Mouse (Mus musculus): ENCODE measurements around the gene Ostf1. TPM values are rescaled to one million over a fixed set of nuclear protein-coding genes. Genes with fewer than 3 reads are reported as not detected.

The Ostf1 gene
- total RNA-seq, 2 experiments from 2014 or later = 171 to 183 TPM

DNA sequence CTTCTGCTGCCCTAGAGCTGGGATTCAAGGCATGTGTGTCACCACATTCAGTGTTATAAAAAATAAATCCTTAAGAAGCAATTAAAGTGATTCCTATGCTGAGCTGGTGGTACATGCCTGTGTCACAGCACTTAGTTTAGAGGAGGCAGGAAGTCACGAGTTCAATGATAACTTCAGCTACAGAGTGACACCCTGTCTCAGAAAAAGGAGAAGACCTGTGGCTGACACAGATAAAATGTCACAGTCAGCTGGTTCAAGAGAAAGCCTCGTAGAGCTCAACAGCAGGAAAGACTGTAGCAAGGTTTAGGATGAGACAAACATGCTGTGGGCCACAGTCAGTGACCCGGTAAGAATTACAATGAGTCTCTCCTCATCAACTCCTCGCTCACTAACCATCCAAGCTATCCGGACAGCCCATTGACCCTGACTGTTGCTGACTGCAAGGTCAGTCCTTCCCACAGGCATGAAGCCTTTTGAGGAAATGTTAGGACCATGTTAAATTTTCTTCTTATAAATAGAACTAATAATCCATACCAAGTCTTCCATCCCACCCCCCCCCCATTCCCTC lies 15.3 kb upstream of the Ostf1 start:
- ATAC-seq (replicated peaks; ENCODE audit: poor library complexity) = peak; percentile 73

- peak; percentile 32 for ATAC-seq (replicated peaks; ENCODE audit: poor library complexity)
Measured at GRCm38 (mm10) chr19:18646397-18646796, 14.8 kb upstream of the Ostf1 start.

GRCm38 (mm10) chr19:18644084-18644483 lies 12.5 kb upstream of the Ostf1 start:
- peak; percentile 76 for ATAC-seq (replicated peaks; ENCODE audit: poor library complexity)

- no peak for ATAC-seq (replicated peaks; ENCODE audit: poor library complexity)
Measured at GRCm38 (mm10) chr19:18643411-18643810, 11.8 kb upstream of the Ostf1 start.

DNA sequence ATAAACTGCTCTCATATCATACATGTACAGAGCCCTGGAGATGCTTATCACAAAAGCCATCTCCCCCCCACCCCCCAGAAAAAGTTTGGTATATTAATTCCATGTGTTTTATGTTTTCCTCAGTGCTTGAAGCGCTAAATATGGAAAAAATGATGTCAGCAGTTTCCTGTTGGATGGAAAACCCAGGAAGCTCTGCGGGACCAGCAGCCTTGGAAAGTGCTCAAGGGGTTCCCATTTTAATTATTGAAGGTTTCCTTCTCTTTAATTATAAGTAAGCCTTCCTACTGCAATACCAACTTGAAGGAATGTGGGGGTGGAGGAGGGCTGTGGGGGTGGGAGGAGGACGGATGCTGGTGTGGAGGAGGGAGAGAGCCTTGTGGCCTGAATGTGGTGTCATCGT lies 9.4 kb upstream of the Ostf1 start:
- ATAC-seq (replicated peaks; ENCODE audit: poor library complexity) = no peak

GRCm38 (mm10) chr19:18639552-18639951 lies 7.9 kb upstream of the Ostf1 start:
- ATAC-seq (replicated peaks; ENCODE audit: poor library complexity) = peak; percentile 43; the same call in 1 of the 2 replicates

GRCm38 (mm10) chr19:18638949-18639348 lies 7.3 kb upstream of the Ostf1 start:
- ATAC-seq (replicated peaks; ENCODE audit: poor library complexity) = peak; percentile 81

- ATAC-seq (replicated peaks; ENCODE audit: poor library complexity) = no peak
Measured at GRCm38 (mm10) chr19:18637954-18638353, 6.3 kb upstream of the Ostf1 start.

DNA sequence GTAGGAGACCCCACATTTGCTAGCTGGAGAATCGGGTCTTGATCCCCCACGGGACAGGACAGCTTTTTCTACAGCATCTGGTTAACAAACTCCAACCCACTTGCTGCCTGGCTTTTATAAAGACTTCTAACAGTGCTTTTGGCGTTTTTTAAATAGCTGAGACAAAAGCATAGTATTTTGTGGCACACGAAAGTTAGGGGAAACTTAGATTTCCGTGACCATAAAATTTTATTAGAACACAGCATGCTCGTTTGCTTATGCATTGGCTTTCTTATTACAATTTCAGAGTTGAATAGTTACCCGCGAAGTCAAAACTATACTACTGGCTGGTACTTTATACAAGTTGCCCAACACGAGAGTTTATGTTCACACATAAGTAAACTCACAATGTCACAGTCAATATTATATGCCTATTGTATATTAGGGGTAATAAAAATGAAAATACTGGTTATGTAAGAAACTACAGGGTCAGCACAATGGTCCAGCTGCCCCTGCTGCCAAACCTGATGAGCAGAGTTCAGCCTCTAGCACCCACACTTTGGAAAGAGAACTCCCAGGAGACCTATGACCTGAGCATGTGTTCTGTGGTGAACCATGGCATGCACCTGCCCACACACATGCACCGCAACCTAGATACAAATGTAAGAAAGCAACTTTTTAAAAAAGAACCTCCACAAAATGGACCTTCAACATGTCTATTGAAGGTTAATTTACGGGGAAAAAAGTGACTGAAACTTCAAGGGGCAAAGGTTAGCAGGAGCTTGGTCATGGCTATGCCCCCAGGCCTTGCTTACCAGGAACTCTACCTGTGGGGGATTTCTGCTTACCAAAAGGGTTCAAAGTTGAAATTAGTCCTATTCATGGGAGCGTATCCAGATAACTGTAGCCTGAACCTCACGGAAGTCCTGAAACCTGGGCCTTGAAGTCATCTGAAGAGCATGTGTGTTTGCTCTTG lies 885 bp upstream of the Ostf1 start:
- no peak for ATAC-seq (replicated peaks; ENCODE audit: poor library complexity)

GRCm38 (mm10) chr19:18631161-18631643 lies 421 bp downstream of the Ostf1 start:
- ATAC-seq (replicated peaks; ENCODE audit: poor library complexity) = peak; percentile 74

DNA sequence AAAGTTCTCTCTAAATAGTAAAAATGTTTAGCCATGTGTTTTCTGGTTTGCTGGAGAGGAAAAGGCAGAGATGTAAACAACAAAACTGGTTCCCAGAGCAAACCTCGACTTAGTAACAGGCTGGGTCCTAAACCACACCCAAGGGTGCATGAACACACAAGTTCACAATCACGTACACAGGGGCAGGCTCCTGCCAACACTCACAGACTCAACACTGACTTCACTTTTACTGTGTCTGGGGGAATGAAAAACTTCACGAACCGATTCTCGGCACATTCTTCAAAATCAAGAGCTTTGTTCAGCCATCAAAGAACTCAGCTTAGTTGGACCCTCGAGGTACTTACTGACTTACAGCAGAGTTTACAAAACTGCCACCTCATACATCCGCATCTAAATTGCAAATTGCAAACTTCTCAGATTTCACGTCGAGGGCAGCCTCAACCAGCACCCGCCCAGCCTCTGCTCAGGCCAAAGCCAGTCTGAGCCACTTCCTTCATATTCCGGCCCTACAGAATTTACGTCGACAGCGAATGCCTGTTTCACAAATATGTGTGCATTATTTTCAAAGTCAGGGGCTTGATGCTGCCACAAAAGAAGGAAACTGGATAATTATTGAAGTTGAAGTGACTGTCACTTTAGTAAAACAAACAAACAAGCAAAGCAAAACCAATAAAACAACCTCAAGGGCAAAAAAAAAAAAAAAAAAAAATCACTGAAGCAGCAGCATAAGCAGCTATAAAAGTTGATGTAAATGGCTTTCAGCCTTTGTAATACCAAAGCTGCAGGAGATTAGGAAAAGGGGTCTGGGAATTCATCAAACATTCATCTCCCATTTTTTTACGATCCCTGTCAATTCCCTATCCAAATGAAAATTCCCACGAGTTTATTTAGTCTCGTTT lies 1.2 kb downstream of the Ostf1 start:
- ATAC-seq (replicated peaks; ENCODE audit: poor library complexity) = peak; percentile 37; the same call in 1 of the 2 replicates

- no peak for ATAC-seq (replicated peaks; ENCODE audit: poor library complexity)
Measured at GRCm38 (mm10) chr19:18629589-18629988, 2.0 kb downstream of the Ostf1 start.

DNA sequence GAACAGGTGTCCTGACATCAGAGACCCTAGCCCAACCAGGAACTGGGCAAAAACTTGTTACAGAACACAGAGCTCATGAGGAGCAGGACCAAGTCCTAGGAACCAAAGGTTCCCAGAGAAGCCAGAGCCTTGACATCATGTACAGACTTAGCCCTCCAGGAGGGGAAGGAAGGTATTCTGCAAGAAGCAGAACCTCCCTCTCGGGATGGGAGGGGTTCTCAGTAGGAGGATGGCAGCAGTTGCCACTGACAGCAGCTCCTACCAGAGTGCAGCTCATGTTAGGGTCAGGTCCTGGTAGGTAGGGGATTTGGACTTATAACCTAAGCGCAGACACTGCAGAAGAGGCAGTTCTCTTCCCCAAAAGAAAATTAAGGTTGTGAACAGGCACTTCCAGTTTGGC lies 7.7 kb downstream of the Ostf1 start:
- peak; percentile 49 for ATAC-seq (replicated peaks; ENCODE audit: poor library complexity)

GRCm38 (mm10) chr19:18619691-18620090 lies 11.9 kb downstream of the Ostf1 start:
- ATAC-seq (replicated peaks; ENCODE audit: poor library complexity) = peak; percentile 80

DNA sequence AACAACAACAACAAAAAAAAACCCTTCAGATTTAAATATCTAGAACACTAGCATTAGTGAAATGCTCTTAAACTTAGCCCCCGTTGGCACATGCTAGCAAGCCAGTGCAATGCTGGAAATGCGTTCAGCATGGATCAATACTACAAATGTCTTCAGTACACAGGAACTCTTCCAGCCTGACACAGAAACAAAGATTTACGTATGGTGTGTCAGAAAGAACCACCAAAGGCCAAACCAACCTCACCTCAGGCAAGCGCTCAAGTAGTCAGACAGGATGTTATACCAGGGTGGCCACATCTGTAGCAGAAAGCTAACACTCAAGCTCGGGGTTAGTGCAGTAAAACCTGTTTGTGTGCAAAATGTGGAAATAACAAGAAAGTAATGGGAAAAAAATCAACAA lies 12.6 kb downstream of the Ostf1 start:
- ATAC-seq (replicated peaks; ENCODE audit: poor library complexity) = no peak

GRCm38 (mm10) chr19:18617504-18617903 lies 14.1 kb downstream of the Ostf1 start:
- ATAC-seq (replicated peaks; ENCODE audit: poor library complexity) = no peak

- ATAC-seq (replicated peaks; ENCODE audit: poor library complexity) = peak; percentile 24; the same call in 1 of the 2 replicates
Measured at GRCm38 (mm10) chr19:18615680-18616240, 15.9 kb downstream of the Ostf1 start.

DNA sequence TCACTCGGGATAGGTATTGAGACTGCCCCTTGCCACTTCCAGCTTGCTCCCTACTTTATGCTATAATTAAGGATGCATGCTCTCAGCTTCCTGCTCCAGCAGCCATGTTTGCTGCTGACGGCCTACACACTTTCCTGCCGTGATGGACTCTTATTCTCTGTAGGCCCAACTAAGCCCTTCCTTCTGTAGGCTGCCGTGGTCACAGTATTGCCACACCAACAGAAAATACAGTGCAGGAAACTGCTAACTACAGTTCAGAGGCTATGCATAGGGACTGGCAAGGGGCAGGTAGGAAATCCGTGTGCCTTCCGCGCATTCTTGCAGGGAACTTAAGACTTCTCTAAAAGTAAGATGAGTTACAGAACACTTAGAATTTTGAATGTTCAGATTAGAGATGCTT lies 17.3 kb downstream of the Ostf1 start:
- peak; percentile 82 for ATAC-seq (replicated peaks; ENCODE audit: poor library complexity)

DNA sequence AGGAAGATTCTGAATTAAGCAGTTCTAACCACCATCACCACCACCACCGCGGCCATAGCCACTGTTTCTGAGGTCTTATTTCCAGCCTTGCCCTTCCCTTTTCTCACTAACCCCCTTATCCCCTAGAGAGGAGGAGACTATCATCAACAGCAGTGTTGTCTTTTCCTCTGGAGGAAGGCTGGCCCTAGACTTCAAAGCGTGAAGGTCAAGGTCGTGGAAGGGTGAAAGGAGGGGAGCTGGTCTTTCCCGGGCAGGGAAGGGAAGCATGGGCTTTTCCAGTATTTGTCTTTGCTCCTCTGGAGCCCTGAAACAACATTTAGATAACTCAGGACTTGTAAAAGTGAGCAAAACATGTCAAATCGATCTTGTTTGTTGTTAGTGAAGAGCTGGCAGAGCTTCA lies 22.6 kb downstream of the Ostf1 start:
- no peak for ATAC-seq (replicated peaks; ENCODE audit: poor library complexity)

DNA sequence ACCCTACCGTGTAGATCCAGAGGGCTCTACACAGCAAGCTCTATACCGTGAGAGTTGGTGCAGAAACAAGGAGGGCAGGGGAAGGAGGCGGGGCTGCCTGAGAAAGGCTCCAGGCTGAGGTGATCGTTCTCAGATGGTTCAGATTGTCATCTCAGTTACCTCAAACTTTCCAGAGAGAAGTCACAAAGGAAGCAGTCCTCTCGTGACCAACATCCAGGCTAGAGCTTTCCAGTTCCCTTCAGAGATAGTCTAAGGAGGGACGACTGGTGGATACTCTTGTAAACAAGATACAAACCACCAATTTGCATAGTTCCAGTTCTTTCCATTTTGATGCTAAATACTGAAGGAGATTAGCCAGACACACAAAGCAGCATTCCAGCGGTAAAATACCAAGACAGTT lies 23.7 kb downstream of the Ostf1 start:
- peak; percentile 24; the same call in 1 of the 2 replicates for ATAC-seq (replicated peaks; ENCODE audit: poor library complexity)

DNA sequence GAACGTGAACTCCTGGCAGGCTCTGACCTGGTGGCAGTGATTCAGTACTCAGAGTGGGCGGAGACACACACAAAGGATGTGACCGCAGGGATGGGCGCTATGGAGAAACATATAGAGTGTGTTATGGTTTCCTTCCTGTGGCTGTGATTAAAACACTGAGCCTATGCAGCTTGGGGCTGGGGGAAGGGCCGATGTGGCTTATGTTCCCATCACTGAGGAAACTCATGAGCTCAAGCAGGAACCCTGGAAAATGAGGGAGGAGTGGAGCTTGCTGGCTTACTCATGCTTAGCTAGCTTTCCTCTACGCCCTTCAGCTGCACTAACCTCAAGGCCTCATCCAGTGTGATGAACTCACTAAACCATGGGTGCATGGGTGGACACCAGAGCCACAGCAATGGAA lies 28.6 kb downstream of the Ostf1 start:
- peak; percentile 80 for ATAC-seq (replicated peaks; ENCODE audit: poor library complexity)
